Mouse (Mus musculus) cerebellum, adult 2 months (tissue): Measurements from ENCODE around the gene Camkv.

ENCODE experiments used
- CTCF ChIP-seq: fragments of 200-500 bp; IDR thresholded peaks from 2 replicates; pipeline ENCODE4 v1.5.1; 2011; ENCODE audit warnings: low read depth, mild to moderate bottlenecking, control low read depth, low read length, moderate library complexity, borderline replicate concordance; ENCODE audit not compliant: insufficient read depth
- POLR2A ChIP-seq: fragments of 200-500 bp; IDR thresholded peaks from 2 replicates; pipeline ENCODE4 v1.6.1; 2011; ENCODE audit warnings: low read length, control low read depth, borderline replicate concordance; ENCODE audit not compliant: insufficient read depth

DNA sequence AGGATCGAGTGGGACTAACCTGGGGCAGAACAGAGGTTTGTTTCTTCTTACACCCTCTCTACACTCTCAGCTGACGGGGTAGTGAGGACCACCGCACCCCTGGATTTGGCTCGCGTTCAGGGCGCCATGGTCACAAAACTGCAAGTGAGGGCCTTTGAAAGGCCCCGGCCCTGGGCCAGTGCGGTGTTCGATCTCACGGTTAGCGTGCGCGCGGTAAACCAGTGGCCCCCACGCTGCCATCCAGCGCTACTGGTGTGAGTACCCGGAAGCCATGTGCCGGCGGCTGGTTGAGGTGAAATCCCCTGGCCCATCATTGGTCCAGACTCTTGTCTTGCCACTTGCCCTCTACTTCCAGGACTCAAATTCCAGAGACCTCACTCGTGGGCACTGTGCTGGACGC is 60.0 kb downstream of the Camkv start:
- TF ChIP-seq CTCF (no peak), POLR2A (no peak)
